Mouse (Mus musculus) bone marrow macrophage, adult 2 months (primary cell): Measurements from ENCODE around the gene Spata31d1a.

Experiments
- CTCF ChIP-seq: IDR thresholded peaks from 2 replicates; pipeline ENCODE4 v1.5.1; 2012; ENCODE audit warnings: low read depth, mild to moderate bottlenecking, low read length, moderate library complexity
- POLR2A ChIP-seq: IDR thresholded peaks from 2 replicates; pipeline ENCODE4 v1.6.1; 2012; ENCODE audit warnings: mild to moderate bottlenecking, low read depth, low read length, borderline replicate concordance

DNA sequence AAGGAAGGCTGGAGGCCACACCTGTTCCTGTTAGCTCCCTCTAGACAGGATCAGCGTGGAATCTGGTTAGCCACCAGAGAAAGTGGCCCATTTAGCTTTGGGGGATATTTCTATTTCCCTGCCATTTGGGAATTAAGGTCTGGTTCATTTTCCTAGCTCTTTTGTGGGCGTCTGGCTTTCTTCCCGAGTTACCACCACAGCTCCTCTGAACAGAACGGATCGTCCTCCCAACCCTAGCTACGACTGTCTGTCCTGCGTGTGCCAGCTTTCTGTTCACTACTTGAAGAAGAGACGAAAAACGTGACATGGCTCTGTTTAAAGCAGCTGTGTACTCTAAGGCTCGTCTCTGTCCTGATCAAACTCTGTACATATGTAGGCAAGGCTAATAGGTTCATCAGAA, 40.2 kb downstream of the Spata31d1a start:
- TF ChIP-seq CTCF: no peak
- no peak for TF ChIP-seq POLR2A
